Mouse (Mus musculus) testis, adult 2 months (tissue): ENCODE results near the gene Atf7ip2. TPM values are rescaled to one million over a fixed set of nuclear protein-coding genes. Genes with fewer than 3 reads are reported as not detected.
"Not testable (repeated sequence)": the region's sequence is repeated elsewhere in the genome, so short reads cannot be mapped to it uniquely, and the experiment has no call there.

ENCODE experiments used
- H3K27ac ChIP-seq: fragments of 200-500 bp; 2 replicates; pipeline ENCODE4 v1.5.1; 2012; ENCODE audit warnings: low read depth, low read length; ENCODE audit not compliant: control insufficient read depth, insufficient read depth
- H3K27me3 ChIP-seq: fragments of 200-500 bp; 2 replicates; pipeline ENCODE4 v1.6.1; 2012; ENCODE audit warnings: mild to moderate bottlenecking, low read length, moderate library complexity; ENCODE audit not compliant: control insufficient read depth, insufficient read depth
- H3K36me3 ChIP-seq: fragments of 200-500 bp; 2 replicates; pipeline ENCODE4 v1.6.1; 2012; ENCODE audit warnings: mild to moderate bottlenecking, low read length; ENCODE audit not compliant: control insufficient read depth, insufficient read depth
- H3K4me1 ChIP-seq: fragments of 200-500 bp; 2 replicates; pipeline ENCODE4 v1.6.1; 2012; ENCODE audit warnings: low read length; ENCODE audit not compliant: control insufficient read depth, insufficient read depth
- H3K4me3 ChIP-seq: fragments of 200-500 bp; 2 replicates; pipeline ENCODE4 v1.5.1; 2012; ENCODE audit warnings: low read depth, mild to moderate bottlenecking, low read length, moderate library complexity, mixed read lengths; ENCODE audit not compliant: control insufficient read depth
- CTCF ChIP-seq: fragments of 200-500 bp; IDR thresholded peaks from 2 replicates; pipeline ENCODE4 v1.5.1; 2012; ENCODE audit warnings: low read depth, mild to moderate bottlenecking, inconsistent platforms, low read length, moderate library complexity; ENCODE audit not compliant: control insufficient read depth, insufficient read depth, insufficient replicate concordance
- POLR2A ChIP-seq: fragments of 200-500 bp; IDR thresholded peaks from 2 replicates; pipeline ENCODE4 v1.6.1; 2012; ENCODE audit warnings: low read depth, mild to moderate bottlenecking, inconsistent platforms, low read length, moderate library complexity; ENCODE audit not compliant: control insufficient read depth
- polyA plus RNA-seq: library from polyadenylated mRNA; depleted of rRNA; stranded (reverse); fragments of >200 nt; gene quantifications from 2 replicates; pipeline ENCODE4 v1.2.3, GENCODE M21; 2012; rRNA removed

The Atf7ip2 gene
- 7.4 and 8.2 TPM in 2 replicates for polyA plus RNA-seq

GRCm38 (mm10) chr16:10192679-10193506 is at the start of gene Atf7ip2:
Atf7ip2 (plus strand) TSS chr16:10192712.
- Histone ChIP-seq H3K4me3 (peak within 1 kb of the TSS; percentile 95), H3K4me1 (peaks cover 10% of the 10 kb centered on the region), H3K27ac (peak within 1 kb of the TSS; percentile 95), H3K36me3 (no peaks in the 10 kb centered on the region), H3K27me3 (no peaks in the 10 kb centered on the region)
- no peak for TF ChIP-seq CTCF
- TF ChIP-seq POLR2A, result peak; percentile 83

GRCm38 (mm10) chr16:10143166-10143565 is 49.3 kb upstream of the Atf7ip2 start:
- H3K36me3 ChIP-seq, result no peaks in the 10 kb centered on the region
- H3K27me3 ChIP-seq, result no peaks in the 10 kb centered on the region
- no peaks in the 10 kb centered on the region for H3K4me1 ChIP-seq
- TF ChIP-seq CTCF, result no peak
- no peak for TF ChIP-seq POLR2A
- H3K4me3 ChIP-seq, result no peak overlapping the region
- H3K27ac ChIP-seq, result no peak overlapping the region

- H3K27me3 ChIP-seq, result no peaks in the 10 kb centered on the region
- TF ChIP-seq POLR2A, result no peak
- no peak for TF ChIP-seq CTCF
- no peak overlapping the region for H3K4me3 ChIP-seq
- H3K36me3 ChIP-seq, result no peaks in the 10 kb centered on the region
- no peak overlapping the region for H3K27ac ChIP-seq
- H3K4me1 ChIP-seq, result no peaks in the 10 kb centered on the region
These were observed 45.1 kb upstream of the Atf7ip2 start for GRCm38 (mm10) chr16:10147401-10147800.

- TF ChIP-seq CTCF (no peak), POLR2A (no peak)
- peak overlapping the region; percentile 66 for H3K27ac ChIP-seq
- no peaks in the 10 kb centered on the region for H3K27me3 ChIP-seq
- no peaks in the 10 kb centered on the region for H3K36me3 ChIP-seq
- H3K4me1 ChIP-seq, result peaks cover 3% of the 10 kb centered on the region; the same call in 1 of the 2 replicates
- H3K4me3 ChIP-seq, result peak overlapping the region; percentile 97; the same call in 1 of the 2 replicates
These were observed 23.2 kb upstream of the Atf7ip2 start for GRCm38 (mm10) chr16:10169123-10169905.

- Histone ChIP-seq H3K4me1 (peaks cover 3% of the 10 kb centered on the region; the same call in 1 of the 2 replicates), H3K36me3 (no peaks in the 10 kb centered on the region), H3K27me3 (no peaks in the 10 kb centered on the region), H3K4me3 (peak within 1 kb of the TSS; percentile 97), H3K27ac (peak within 1 kb of the TSS; percentile 98)
- TF ChIP-seq CTCF (no peak), POLR2A (peak; percentile 85)
These were observed 22.5 kb upstream of the Atf7ip2 start, which contains the start of gene Rpl39l for GRCm38 (mm10) chr16:10170005-10170404. Rpl39l (plus strand) TSS chr16:10170226.

- H3K36me3 ChIP-seq, result no peaks in the 10 kb centered on the region
- H3K27me3 ChIP-seq, result no peaks in the 10 kb centered on the region
- TF ChIP-seq POLR2A (no peak), CTCF (no peak)
- peaks cover 6% of the 10 kb centered on the region; the same call in 1 of the 2 replicates for H3K4me1 ChIP-seq
- peak overlapping the region; percentile 60 for H3K4me3 ChIP-seq
- no peak overlapping the region for H3K27ac ChIP-seq
These were observed 21.2 kb upstream of the Atf7ip2 start for GRCm38 (mm10) chr16:10171276-10171675.

GRCm38 (mm10) chr16:10172179-10172820 is 20.2 kb upstream of the Atf7ip2 start:
- H3K36me3 ChIP-seq, result no peaks in the 10 kb centered on the region
- H3K27me3 ChIP-seq, result no peaks in the 10 kb centered on the region
- no peak overlapping the region for H3K27ac ChIP-seq
- peaks cover 6% of the 10 kb centered on the region; the same call in 1 of the 2 replicates for H3K4me1 ChIP-seq
- H3K4me3 ChIP-seq, result no peak overlapping the region
- TF ChIP-seq POLR2A, result no peak
- TF ChIP-seq CTCF, result no peak

- H3K27ac ChIP-seq, H3K4me1 ChIP-seq, H3K4me3 ChIP-seq, H3K36me3 ChIP-seq, H3K27me3 ChIP-seq: not testable (repeated sequence)
These were observed 5.1 kb upstream of the Atf7ip2 start for GRCm38 (mm10) chr16:10187461-10187860.
